Mouse (Mus musculus) urinary bladder, postnatal 25 days (tissue): ENCODE measurements around the gene Rap1a.
"Not testable (repeated sequence)": the region's sequence is repeated elsewhere in the genome, so short reads cannot be mapped to it uniquely, and the experiment has no call there.

Experiments
- DNase-seq: peaks from one replicate; pipeline ENCODE4 v3.0.0; 2022; ENCODE audit warnings: low spot score

Gene Rap1a

GRCm38 (mm10) chr3:105716353-105717000, 84.7 kb downstream of the Rap1a start:
- no peak for DNase-seq

GRCm38 (mm10) chr3:105714820-105715167, 86.3 kb downstream of the Rap1a start:
- no peak for DNase-seq

GRCm38 (mm10) chr3:105714091-105714819, 86.9 kb downstream of the Rap1a start:
- DNase-seq, result no peak

- DNase-seq, result no peak
Measured at GRCm38 (mm10) chr3:105712827-105713226, 88.3 kb downstream of the Rap1a start.

GRCm38 (mm10) chr3:105711741-105712140, 89.4 kb downstream of the Rap1a start:
- DNase-seq, result no peak

- no peak for DNase-seq
Measured at GRCm38 (mm10) chr3:105710246-105710645, 90.9 kb downstream of the Rap1a start.

GRCm38 (mm10) chr3:105707590-105707989, 93.5 kb downstream of the Rap1a start:
- DNase-seq, result no peak

- no peak for DNase-seq
Measured at GRCm38 (mm10) chr3:105706366-105707020, 94.6 kb downstream of the Rap1a start.

GRCm38 (mm10) chr3:105705561-105705960, 95.6 kb downstream of the Rap1a start:
- no peak for DNase-seq

GRCm38 (mm10) chr3:105705061-105705549, 96.0 kb downstream of the Rap1a start:
- peak; percentile 57 for DNase-seq

- peak; percentile 49 for DNase-seq
Measured at GRCm38 (mm10) chr3:105704031-105705008, 96.8 kb downstream of the Rap1a start, which contains the start of gene Inka2. Inka2 (plus strand) TSS chr3:105704599.

- DNase-seq, result no peak
Measured at GRCm38 (mm10) chr3:105703571-105703970, 97.6 kb downstream of the Rap1a start.

- DNase-seq, result no peak
Measured at GRCm38 (mm10) chr3:105701399-105701798, 99.7 kb downstream of the Rap1a start.

- DNase-seq, result not testable (repeated sequence)
Measured at GRCm38 (mm10) chr3:105700786-105701185, 100.3 kb downstream of the Rap1a start.

- no peak for DNase-seq
Measured at GRCm38 (mm10) chr3:105699241-105699933, 101.7 kb downstream of the Rap1a start.

GRCm38 (mm10) chr3:105698311-105698710, 102.8 kb downstream of the Rap1a start:
- DNase-seq, result no peak

- no peak for DNase-seq
Measured at GRCm38 (mm10) chr3:105697148-105697441, 104.0 kb downstream of the Rap1a start.

GRCm38 (mm10) chr3:105696387-105697147, 104.6 kb downstream of the Rap1a start:
- no peak for DNase-seq

- no peak for DNase-seq
Measured at GRCm38 (mm10) chr3:105695476-105696386, 105.4 kb downstream of the Rap1a start.
